Mouse (Mus musculus) thymus, postnatal 10 days (tissue): ENCODE measurements around the gene Dscaml1.
"Not testable (repeated sequence)": the region's sequence is repeated elsewhere in the genome, so short reads cannot be mapped to it uniquely, and the experiment has no call there.

Experiments used
- DNase-seq, 2 experiments: peaks; one replicate each; pipeline ENCODE4 v3.0.0; 2021; ENCODE audit warnings: low spot score in 2 of 2

Gene Dscaml1

DNA sequence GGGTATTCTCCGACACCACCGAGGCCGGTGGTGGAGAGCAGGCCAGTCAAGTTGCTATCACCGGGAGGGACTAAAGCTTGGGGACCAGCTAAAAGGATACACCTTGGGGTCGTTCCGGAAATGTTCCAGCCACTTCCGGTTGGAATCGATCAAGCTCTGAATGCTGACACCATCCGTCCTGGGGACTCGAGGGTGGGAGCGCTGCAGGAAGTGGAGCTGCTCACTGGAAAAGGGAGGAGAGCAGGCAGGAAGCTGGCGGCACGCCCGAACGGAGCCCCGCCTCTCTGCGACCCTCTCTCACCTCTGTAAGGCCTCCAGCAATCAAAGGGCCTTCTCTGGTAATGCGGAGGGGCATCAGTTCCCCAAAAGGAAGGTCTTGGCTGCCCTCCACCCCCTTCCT lies 342.0 kb downstream of the Dscaml1 start:
- DNase-seq: no peak

GRCm38 (mm10) chr9:45769596-45769995 lies 343.2 kb downstream of the Dscaml1 start:
- DNase-seq: no peak

- DNase-seq: no peak
Measured at GRCm38 (mm10) chr9:45774088-45774487, 347.7 kb downstream of the Dscaml1 start.

GRCm38 (mm10) chr9:45776176-45776575 lies 349.7 kb downstream of the Dscaml1 start:
- not testable (repeated sequence) for DNase-seq

- no peak for DNase-seq
Measured at GRCm38 (mm10) chr9:45779201-45779600, 352.8 kb downstream of the Dscaml1 start.

DNA sequence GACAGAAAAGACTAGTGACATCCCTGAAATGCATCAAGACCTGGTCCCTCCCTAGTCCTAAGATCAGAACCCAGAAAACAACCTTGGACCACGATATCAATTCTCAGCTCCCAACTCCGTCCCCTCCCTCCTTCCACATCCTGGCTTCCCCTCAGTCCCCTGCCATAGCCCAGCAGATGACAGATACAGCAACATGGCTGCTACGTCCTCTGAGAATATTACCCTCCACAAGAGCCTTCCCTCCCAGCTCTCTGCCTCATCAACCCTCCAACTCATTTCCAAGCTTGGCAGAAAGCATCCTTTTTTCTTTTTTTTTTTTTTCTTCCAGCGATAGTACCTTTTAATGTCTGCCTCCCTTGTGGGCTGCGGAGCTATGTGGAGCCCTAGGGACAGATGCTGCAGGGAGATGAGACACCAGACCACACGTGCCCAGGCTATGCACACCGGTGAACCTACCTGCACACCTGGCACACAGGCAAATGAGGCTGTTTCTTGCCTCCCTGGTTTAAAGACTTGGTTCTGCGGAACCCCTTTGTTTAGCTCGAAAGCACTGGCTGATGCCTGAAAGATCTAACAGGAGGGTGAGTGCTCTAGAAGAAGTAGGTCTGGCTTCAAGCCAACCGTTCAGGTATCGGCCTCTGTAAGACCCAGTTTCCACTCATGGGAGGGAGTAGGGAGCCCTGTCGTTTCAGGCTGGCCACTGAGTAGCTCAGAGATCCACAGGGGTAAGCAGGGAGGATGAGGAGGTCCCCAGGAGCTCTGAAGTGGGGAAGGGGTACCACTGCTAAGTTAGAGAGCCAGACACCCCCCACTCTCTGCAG lies 357.0 kb downstream of the Dscaml1 start:
- DNase-seq: no peak

GRCm38 (mm10) chr9:45787071-45787470 lies 360.6 kb downstream of the Dscaml1 start:
- DNase-seq: no peak

DNA sequence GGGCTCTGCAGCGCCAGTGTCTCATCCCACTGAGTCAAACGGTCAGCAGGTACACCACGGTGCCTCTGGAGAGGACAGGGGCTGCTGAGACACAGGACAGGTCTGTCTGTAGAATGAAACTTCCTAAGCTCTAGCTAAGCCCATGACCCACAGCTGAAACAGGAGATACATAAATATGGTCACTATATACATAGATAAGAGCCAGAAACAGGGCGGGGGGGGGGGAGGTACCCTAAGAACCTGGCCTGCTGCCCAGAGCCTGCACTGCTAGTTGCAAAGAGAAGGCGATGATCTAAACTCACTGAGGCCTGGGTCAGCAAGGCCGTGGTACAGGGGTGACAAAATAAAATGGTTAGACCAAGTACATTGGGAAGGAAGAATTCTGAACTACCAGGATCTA lies 361.1 kb downstream of the Dscaml1 start:
- no peak for DNase-seq

GRCm38 (mm10) chr9:45788405-45788804 lies 362.0 kb downstream of the Dscaml1 start:
- no peak for DNase-seq

GRCm38 (mm10) chr9:45791456-45792142 lies 365.2 kb downstream of the Dscaml1 start:
- no peak for DNase-seq

GRCm38 (mm10) chr9:45792235-45792634 lies 365.8 kb downstream of the Dscaml1 start:
- no peak for DNase-seq

DNA sequence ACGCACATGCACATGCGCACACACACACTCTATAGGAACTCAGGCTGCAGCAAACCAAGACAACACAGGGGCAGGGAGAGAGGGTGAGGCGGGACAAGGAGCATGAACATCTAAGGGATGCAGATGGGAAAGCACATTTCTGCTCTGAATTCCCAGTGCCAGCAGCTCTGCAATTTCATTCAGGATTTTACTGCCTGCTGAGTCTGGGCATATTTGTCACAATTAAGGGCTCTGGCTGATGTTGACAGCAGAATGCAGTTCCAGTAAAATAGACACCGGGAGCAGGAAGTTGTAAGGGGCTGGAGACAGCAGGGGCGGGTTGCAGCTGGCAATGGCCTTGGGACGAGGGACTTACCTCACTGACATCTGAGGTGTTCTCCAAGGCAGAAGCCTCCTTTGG lies 367.3 kb downstream of the Dscaml1 start:
- no peak for DNase-seq

DNA sequence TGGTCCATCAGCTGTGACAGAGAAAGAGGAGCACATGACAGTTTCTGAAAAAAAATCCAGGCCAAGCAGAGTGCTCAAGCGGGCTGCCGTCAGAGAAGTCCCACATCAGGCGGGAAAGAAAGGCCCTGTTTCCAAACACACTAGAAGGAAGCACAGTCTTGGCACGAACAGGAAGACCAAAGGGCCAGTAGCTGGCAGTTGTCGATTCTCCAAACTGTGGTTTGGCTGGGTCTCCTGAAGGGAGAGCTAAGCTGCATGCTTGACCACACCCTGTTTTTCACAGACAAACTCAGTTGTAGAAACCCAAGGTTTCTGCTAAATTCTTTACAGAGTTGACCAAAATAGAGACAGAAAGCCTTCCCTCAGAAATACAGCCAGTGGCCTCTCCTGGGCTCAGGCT lies 369.3 kb downstream of the Dscaml1 start:
- DNase-seq: no peak

- no peak for DNase-seq
Measured at GRCm38 (mm10) chr9:45797271-45797670, 370.8 kb downstream of the Dscaml1 start.

GRCm38 (mm10) chr9:45798467-45799164 lies 372.2 kb downstream of the Dscaml1 start:
- no peak for DNase-seq

GRCm38 (mm10) chr9:45799402-45799801 lies 373.0 kb downstream of the Dscaml1 start:
- DNase-seq: no peak
